Mouse (Mus musculus): Measurements from ENCODE around the gene Nol6.
"Not testable (repeated sequence)": the region's sequence is repeated elsewhere in the genome, so short reads cannot be mapped to it uniquely, and the experiment has no call there.

Gene Nol6

DNA sequence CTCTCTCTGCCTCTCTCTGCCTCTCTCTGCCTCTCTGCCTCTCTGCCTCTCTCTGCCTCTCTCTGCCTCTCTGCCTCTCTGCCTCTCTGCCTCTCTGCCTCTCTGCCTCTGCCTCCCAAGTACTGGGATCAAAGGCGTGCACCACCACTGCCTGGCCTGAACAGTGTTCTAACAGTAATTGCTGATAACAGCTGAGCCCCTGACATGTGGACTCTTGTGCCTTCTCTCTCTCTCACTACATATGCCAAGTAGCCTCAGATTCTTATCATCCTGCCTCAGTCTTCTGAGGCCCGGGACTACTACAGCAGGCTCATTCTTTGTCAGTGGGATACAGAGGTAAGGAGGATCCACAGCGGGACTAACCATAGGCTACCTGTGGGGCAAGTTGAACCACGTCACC lies 41.5 kb downstream of the Nol6 start:
- DNase-seq (ENCODE audit: low spot score in 2 of 2): not testable (repeated sequence)

DNA sequence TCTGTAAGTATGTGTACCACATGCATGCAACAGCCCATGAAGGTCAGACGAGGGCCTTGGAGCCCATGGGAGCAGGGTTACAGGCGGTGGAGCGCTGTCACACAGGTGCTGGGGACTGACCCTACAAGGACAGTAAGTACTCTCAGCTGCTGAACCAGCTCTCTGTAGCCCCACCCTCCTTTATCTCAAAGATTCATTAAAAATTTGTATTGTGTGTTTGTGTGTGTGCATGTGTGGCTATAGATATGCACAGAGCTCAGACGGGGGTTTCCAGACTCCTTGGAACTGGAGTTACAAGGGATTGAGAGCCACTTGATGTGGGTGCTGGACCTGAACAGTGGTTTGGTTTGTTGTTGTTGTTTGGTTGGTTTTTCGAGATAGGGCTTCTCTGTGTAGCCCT lies 42.5 kb downstream of the Nol6 start:
- no peak for DNase-seq (ENCODE audit: low spot score in 2 of 2)

DNA sequence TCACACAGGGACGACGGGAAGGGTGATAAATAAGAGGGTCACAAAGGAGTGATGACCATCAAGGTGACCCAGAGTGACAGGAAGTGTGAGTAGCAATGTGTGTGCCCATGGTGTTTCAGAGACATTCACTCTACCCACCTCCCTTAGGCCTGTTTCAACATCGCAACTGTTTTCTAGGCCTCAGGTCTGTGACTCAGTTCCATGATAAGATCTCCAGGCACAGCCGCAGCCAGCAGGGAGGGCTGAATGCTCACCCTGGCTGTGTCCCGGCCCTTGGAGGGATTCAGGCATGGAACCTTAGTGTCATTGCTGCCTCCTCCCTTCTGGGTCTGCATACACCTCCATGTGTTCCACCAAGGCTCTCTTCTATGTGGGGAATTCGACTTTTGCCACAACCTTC lies 45.5 kb downstream of the Nol6 start:
- no peak for DNase-seq (ENCODE audit: low spot score in 2 of 2)

DNA sequence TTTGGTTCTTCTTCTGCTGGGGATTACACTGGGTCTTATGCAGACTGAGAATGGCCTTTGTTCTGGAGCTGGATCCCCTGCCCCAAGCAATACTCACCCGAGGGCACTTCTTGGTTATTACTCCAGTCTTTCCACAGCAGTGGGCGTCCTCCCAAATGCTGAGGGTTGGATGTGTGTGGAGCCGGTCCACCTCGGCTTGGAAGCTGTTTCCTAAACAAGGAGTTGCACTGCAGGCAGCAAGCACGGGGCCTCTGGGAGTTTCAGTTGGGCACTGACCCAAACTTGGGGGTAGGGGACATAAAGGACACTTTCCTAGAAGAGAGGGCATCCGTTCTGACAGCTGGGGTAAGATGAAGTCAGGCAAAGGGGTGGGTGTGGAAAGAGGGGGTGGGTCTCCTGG lies 49.8 kb downstream of the Nol6 start:
- no peak for DNase-seq (ENCODE audit: low spot score in 2 of 2)

DNA sequence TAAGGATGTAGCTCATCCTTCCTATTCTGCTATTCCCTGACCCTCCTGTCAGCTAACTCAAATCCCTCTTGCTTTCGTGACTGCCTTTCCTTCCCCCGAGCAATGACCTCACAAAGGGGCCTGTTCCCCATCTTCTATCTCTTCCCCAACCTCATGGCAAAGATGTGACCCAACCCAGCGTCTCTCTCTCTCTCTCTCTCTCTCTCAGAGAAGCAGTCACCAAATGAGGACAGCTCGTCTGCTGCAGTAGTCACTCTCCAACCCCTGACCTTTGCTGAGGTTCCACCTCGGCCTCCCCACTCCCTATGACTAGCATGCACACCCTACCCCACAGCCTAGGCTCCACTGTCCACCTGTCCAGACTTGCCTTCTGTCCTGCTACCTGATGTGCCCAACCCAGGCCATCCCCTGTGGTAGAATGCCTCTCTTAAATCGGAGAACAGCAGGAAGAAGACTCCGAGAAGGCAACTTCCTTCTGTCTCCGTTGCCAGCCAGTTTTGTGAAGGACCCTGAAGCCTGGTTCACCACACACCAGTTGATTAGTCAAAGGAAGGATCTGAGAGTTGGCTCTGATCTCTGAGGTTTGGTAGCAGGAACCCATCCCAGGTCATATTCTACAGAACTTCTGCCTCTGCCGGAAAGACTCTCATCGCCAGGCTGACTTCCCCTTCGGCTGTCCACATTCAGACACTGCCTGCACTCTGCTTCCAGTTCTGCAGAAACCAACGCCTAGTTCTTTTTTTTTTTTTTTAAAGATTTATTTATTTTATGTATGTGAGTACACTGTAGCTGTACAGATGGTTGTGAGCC lies 51.0 kb downstream of the Nol6 start:
- DNase-seq (ENCODE audit: low spot score in 2 of 2): no peak

DNA sequence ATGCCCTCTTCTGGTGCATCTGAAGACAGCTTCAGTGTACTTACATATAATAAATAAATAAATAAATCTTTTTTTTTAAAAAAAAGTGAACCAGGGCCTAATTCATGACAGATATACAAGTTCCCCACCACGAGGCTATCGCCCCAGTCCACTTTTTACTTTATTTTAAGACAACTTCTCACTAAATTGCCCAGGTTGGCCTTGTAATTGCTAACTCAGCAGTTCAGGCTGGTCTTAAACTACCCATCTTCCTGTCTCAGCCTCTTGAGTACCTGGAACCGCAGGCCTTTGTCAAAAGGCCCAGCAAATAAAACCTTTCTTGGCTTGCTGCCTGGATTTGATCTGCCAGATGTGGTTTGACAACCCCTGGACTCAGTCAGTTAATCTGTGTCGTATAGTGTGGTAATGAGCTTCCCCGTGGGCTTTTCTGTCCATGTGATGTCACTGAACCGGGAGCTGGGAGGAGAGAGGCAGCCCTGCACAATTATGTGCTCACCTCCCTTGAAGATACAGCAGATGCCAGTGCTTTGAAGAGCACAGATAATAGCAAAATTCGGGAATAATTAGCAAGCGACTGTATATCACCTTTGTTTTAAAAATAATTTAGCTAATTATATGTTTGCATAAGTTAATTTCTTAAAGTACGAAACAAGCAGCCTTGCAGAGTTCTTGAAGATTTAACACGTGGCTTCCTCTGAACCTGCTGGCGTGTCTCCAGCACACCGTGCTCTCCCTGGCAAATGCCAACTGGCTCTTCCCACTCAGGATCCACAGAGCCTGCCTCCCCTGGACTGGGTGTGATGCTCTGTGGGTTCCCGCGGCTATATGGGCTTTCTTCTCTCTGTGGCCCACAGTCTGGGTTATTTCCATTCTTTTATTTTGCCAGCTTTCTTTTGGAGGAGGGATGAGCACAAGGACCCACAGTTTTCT lies 52.5 kb downstream of the Nol6 start:
- no peak for DNase-seq (ENCODE audit: low spot score in 2 of 2)

DNA sequence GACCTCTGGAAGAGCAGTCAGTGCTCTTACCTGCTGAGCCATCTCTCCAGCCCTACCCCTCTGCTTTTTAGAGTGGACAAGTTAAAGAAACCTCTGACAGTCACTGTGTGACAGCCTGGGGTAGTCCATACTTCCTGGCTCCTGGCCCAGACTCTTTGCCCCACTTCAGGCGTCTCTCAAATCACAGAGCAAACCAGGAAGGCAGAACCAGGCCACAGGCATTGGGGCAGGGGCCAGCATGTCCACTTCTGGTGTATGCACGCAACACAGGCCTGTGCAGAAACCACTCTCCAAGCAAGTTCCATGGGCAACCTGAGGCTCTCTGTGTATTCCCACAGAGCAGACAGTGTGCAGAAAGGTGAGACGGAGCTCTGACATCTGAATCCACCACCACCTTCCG lies 59.1 kb downstream of the Nol6 start:
- DNase-seq (ENCODE audit: low spot score in 2 of 2): no peak

Data from thymus, postnatal 10 days (tissue).